Mouse (Mus musculus) embryonic facial prominence, embryonic 14.5 days (tissue): ENCODE data around the gene Srebf2. TPM values are rescaled to one million over a fixed set of nuclear protein-coding genes. Genes with fewer than 3 reads are reported as not detected.

Experiments
- microRNA counts: library from miRNA; unstranded; fragments of <30 nt; microRNA quantifications from one replicate; lab custom pipeline; 2017
- microRNA-seq: library from miRNA; unstranded; fragments of <30 nt; microRNA quantifications from one replicate; pipeline ENCODE4, GENCODE M21; 2016; ENCODE audit warnings: borderline number of aligned reads
- polyA plus RNA-seq: library from polyadenylated mRNA; unstranded; fragments of >200 nt; fragmentation: Nextera tagmentation; extraction: Ambion mirVana; gene quantifications from 2 replicates; pipeline ENCODE4 v1.2.1, GENCODE M21; 2014

Srebf2 gene
- polyA plus RNA-seq, 1 experiment from 2014 or later, result 99.2 TPM

MicroRNA genes within 50 kb of the gene (microRNA counts, 519-probe panel; counts per million panel counts)
- 2,312 counts per million, percentile 38 among the panel's probes with 10 or more counts for microRNA mmu-miR-33 (lab: Ali Mortazavi, UCI)

Small RNAs within 50 kb of the gene (microRNA-seq; reads per million reads assigned to microRNA genes)
- gene Mir33, result 55.2 reads per million, percentile 46 among the genes with 10 or more reads in this experiment

Other genes with a start within 250 kb of the Srebf2 start
- 70.4 and 72.6 TPM in 2 replicates for gene Polr3h, start 220.9 kb upstream of the Srebf2 start, polyA plus RNA-seq
- gene Csdc2, start 210.4 kb upstream of the Srebf2 start, polyA plus RNA-seq, result 20.2 and 20.9 TPM in 2 replicates
- 43.0 and 43.5 TPM in 2 replicates for gene Pmm1, start 186.3 kb upstream of the Srebf2 start, polyA plus RNA-seq
- not detected in 2 replicates for gene 1700029P11Rik, start 166.6 kb upstream of the Srebf2 start, polyA plus RNA-seq
- gene Xrcc6, start 159.3 kb upstream of the Srebf2 start, polyA plus RNA-seq, result 68.4 and 68.8 TPM in 2 replicates
- 27.2 and 27.7 TPM in 2 replicates for gene Desi1, start 113.3 kb upstream of the Srebf2 start, polyA plus RNA-seq
- gene Snu13, start 99.6 kb upstream of the Srebf2 start, polyA plus RNA-seq, result 262 and 292 TPM in 2 replicates
- not detected in 2 replicates for gene 4930407I10Rik, start 88.0 kb upstream of the Srebf2 start, polyA plus RNA-seq
- 0.14 TPM in 1 of 2 replicates, not detected in the other for gene Mei1, start 77.2 kb upstream of the Srebf2 start, polyA plus RNA-seq
- 29.6 and 30.2 TPM in 2 replicates for gene Ccdc134, start 19.3 kb upstream of the Srebf2 start, polyA plus RNA-seq
- 0.93 and 1.4 TPM in 2 replicates for gene Shisa8, start 65.6 kb downstream of the Srebf2 start, polyA plus RNA-seq
- 0.17 and 0.40 TPM in 2 replicates for gene Tnfrsf13c, start 77.2 kb downstream of the Srebf2 start, polyA plus RNA-seq
- 51.7 and 63.5 TPM in 2 replicates for gene Cenpm, start 97.6 kb downstream of the Srebf2 start, polyA plus RNA-seq
- 0.25 TPM in 1 of 2 replicates, not detected in the other for gene 1500009C09Rik, start 105.2 kb downstream of the Srebf2 start, polyA plus RNA-seq
- gene Sept3, start 127.7 kb downstream of the Srebf2 start, polyA plus RNA-seq, result 13.7 and 16.7 TPM in 2 replicates
- 0.20 TPM in 1 of 2 replicates, not detected in the other for gene Wbp2nl, start 151.8 kb downstream of the Srebf2 start, polyA plus RNA-seq
- gene Naga, start 191.7 kb downstream of the Srebf2 start, polyA plus RNA-seq, result 55.7 and 65.8 TPM in 2 replicates
- 12.9 and 15.3 TPM in 2 replicates for gene Pheta2, start 191.8 kb downstream of the Srebf2 start, polyA plus RNA-seq
- gene Smdt1, start 191.8 kb downstream of the Srebf2 start, polyA plus RNA-seq, result 242 and 262 TPM in 2 replicates
- gene Ndufa6, start 207.1 kb downstream of the Srebf2 start, polyA plus RNA-seq, result 325 and 390 TPM in 2 replicates
- 5.4 and 5.6 TPM in 2 replicates for gene Cyp2d22, start 233.1 kb downstream of the Srebf2 start, polyA plus RNA-seq
- gene Cyp2d11, start 246.8 kb downstream of the Srebf2 start, polyA plus RNA-seq, result not detected in 2 replicates